Mouse (Mus musculus): ENCODE measurements around the gene Ptpre. TPM values are rescaled to one million over a fixed set of nuclear protein-coding genes. Genes with fewer than 3 reads are reported as not detected.
"Not testable (repeated sequence)": the region's sequence is repeated elsewhere in the genome, so short reads cannot be mapped to it uniquely, and the experiment has no call there.

The Ptpre gene
- total and polyA plus RNA-seq, 2 experiments from 2014 or later: 2.0 to 4.0 TPM

GRCm38 (mm10) chr7:135613380-135613779 lies 76.1 kb downstream of the Ptpre start:
- H3K36me3 ChIP-seq (replicated peaks; ENCODE audit: control insufficient read depth, insufficient read depth, low read length): no peaks in the 10 kb centered on the region
- no peak overlapping the region for H3K4me2 ChIP-seq (ENCODE audit: low read depth, low read length)
- 85% methylated on average over 3 of the region's 3 CpGs for WGBS
- H3K27ac ChIP-seq (ENCODE audit: low read depth): no peak overlapping the region
- DNase-seq (ENCODE audit: low spot score) (no peak), ATAC-seq (ENCODE audit: insufficient read depth, low read depth) (no peak)
- H3K27me3 ChIP-seq (ENCODE audit: control insufficient read depth, insufficient read depth, low read length): no peaks in the 10 kb centered on the region
- no peaks in the 10 kb centered on the region for H3K9me3 ChIP-seq (replicated peaks; ENCODE audit: control insufficient read depth, low read length)
- peaks cover 15% of the 10 kb centered on the region; the same call in 1 of the 2 replicates for H3K4me1 ChIP-seq (ENCODE audit: control insufficient read depth, insufficient read depth)
- no peak overlapping the region for H3K9ac ChIP-seq (replicated peaks; ENCODE audit: low read depth, low read length)
- no peak for TF ChIP-seq EP300 (IDR thresholded peaks at IDR 0.05; ENCODE audit: low read depth)
- TF ChIP-seq CTCF (IDR thresholded peaks at IDR 0.05; ENCODE audit: low read depth): no peak
- H3K4me3 ChIP-seq (ENCODE audit: low read depth, low read length): no peak overlapping the region

GRCm38 (mm10) chr7:135614892-135615291 lies 77.6 kb downstream of the Ptpre start:
- DNase-seq (ENCODE audit: low spot score): no peak
- Histone ChIP-seq H3K4me2 (ENCODE audit: low read depth, low read length) (no peak overlapping the region), H3K4me1 (ENCODE audit: control insufficient read depth, insufficient read depth) (peaks cover 4% of the 10 kb centered on the region; the same call in 1 of the 2 replicates), H3K36me3 (replicated peaks; ENCODE audit: control insufficient read depth, insufficient read depth, low read length) (no peaks in the 10 kb centered on the region), H3K9me3 (replicated peaks; ENCODE audit: control insufficient read depth, low read length) (no peaks in the 10 kb centered on the region), H3K27ac (ENCODE audit: low read depth) (no peak overlapping the region), H3K27me3 (ENCODE audit: control insufficient read depth, insufficient read depth, low read length) (no peaks in the 10 kb centered on the region), H3K9ac (replicated peaks; ENCODE audit: low read depth, low read length) (no peak overlapping the region), H3K4me3 (ENCODE audit: low read depth, low read length) (no peak overlapping the region)
- TF ChIP-seq CTCF (IDR thresholded peaks at IDR 0.05; ENCODE audit: low read depth) (no peak), EP300 (IDR thresholded peaks at IDR 0.05; ENCODE audit: low read depth) (no peak)
- WGBS: 79% methylated on average over 8 of the region's 8 CpGs
- no peak for ATAC-seq (ENCODE audit: insufficient read depth, low read depth)

GRCm38 (mm10) chr7:135616479-135616878 lies 79.2 kb downstream of the Ptpre start:
- not testable (repeated sequence) for H3K27me3 ChIP-seq (ENCODE audit: control insufficient read depth, insufficient read depth, low read length); DNase-seq (ENCODE audit: low spot score); H3K4me3 ChIP-seq (ENCODE audit: low read depth, low read length); H3K4me1 ChIP-seq (ENCODE audit: control insufficient read depth, insufficient read depth); H3K36me3 ChIP-seq (replicated peaks; ENCODE audit: control insufficient read depth, insufficient read depth, low read length); H3K9ac ChIP-seq (replicated peaks; ENCODE audit: low read depth, low read length); H3K9me3 ChIP-seq (replicated peaks; ENCODE audit: control insufficient read depth, low read length); ATAC-seq (ENCODE audit: insufficient read depth, low read depth); H3K4me2 ChIP-seq (ENCODE audit: low read depth, low read length); H3K27ac ChIP-seq (ENCODE audit: low read depth)
- 0 out of 2 replicates have a peak, but pooled peaks have one; percentile 16 for TF ChIP-seq CTCF (IDR thresholded peaks at IDR 0.05; ENCODE audit: low read depth)

- Histone ChIP-seq H3K9me3 (replicated peaks; ENCODE audit: control insufficient read depth, low read length) (no peaks in the 10 kb centered on the region), H3K27me3 (ENCODE audit: control insufficient read depth, insufficient read depth, low read length) (no peaks in the 10 kb centered on the region), H3K27ac (ENCODE audit: low read depth) (no peak overlapping the region), H3K9ac (replicated peaks; ENCODE audit: low read depth, low read length) (no peak overlapping the region), H3K36me3 (replicated peaks; ENCODE audit: control insufficient read depth, insufficient read depth, low read length) (no peaks in the 10 kb centered on the region), H3K4me2 (ENCODE audit: low read depth, low read length) (no peak overlapping the region), H3K4me3 (ENCODE audit: low read depth, low read length) (no peak overlapping the region), H3K4me1 (ENCODE audit: control insufficient read depth, insufficient read depth) (no peaks in the 10 kb centered on the region)
- 76% methylated on average over 11 of the region's 11 CpGs for WGBS
- ATAC-seq (ENCODE audit: insufficient read depth, low read depth) (no peak), DNase-seq (ENCODE audit: low spot score) (no peak)
- TF ChIP-seq EP300 (IDR thresholded peaks at IDR 0.05; ENCODE audit: low read depth) (no peak), CTCF (IDR thresholded peaks at IDR 0.05; ENCODE audit: low read depth) (no peak)
These were observed 80.5 kb downstream of the Ptpre start for GRCm38 (mm10) chr7:135617776-135618175.

GRCm38 (mm10) chr7:135621649-135622048 lies 84.4 kb downstream of the Ptpre start:
- Histone ChIP-seq H3K4me3 (ENCODE audit: low read depth, low read length) (no peak overlapping the region), H3K9ac (replicated peaks; ENCODE audit: low read depth, low read length) (no peak overlapping the region), H3K4me1 (ENCODE audit: control insufficient read depth, insufficient read depth) (no peaks in the 10 kb centered on the region), H3K27ac (ENCODE audit: low read depth) (no peak overlapping the region), H3K9me3 (replicated peaks; ENCODE audit: control insufficient read depth, low read length) (no peaks in the 10 kb centered on the region), H3K4me2 (ENCODE audit: low read depth, low read length) (no peak overlapping the region), H3K36me3 (replicated peaks; ENCODE audit: control insufficient read depth, insufficient read depth, low read length) (no peaks in the 10 kb centered on the region), H3K27me3 (ENCODE audit: control insufficient read depth, insufficient read depth, low read length) (no peaks in the 10 kb centered on the region)
- ATAC-seq (ENCODE audit: insufficient read depth, low read depth) (no peak), DNase-seq (ENCODE audit: low spot score) (no peak)
- TF ChIP-seq EP300 (IDR thresholded peaks at IDR 0.05; ENCODE audit: low read depth) (no peak), CTCF (IDR thresholded peaks at IDR 0.05; ENCODE audit: low read depth) (no peak)
- WGBS: 51% methylated on average over 6 of the region's 6 CpGs

- DNase-seq (ENCODE audit: low spot score) (no peak), ATAC-seq (ENCODE audit: insufficient read depth, low read depth) (no peak)
- Histone ChIP-seq H3K4me1 (ENCODE audit: control insufficient read depth, insufficient read depth) (no peaks in the 10 kb centered on the region), H3K27ac (ENCODE audit: low read depth) (no peak overlapping the region), H3K9ac (replicated peaks; ENCODE audit: low read depth, low read length) (no peak overlapping the region), H3K36me3 (replicated peaks; ENCODE audit: control insufficient read depth, insufficient read depth, low read length) (no peaks in the 10 kb centered on the region), H3K4me3 (ENCODE audit: low read depth, low read length) (no peak overlapping the region), H3K27me3 (ENCODE audit: control insufficient read depth, insufficient read depth, low read length) (no peaks in the 10 kb centered on the region), H3K9me3 (replicated peaks; ENCODE audit: control insufficient read depth, low read length) (no peaks in the 10 kb centered on the region), H3K4me2 (ENCODE audit: low read depth, low read length) (no peak overlapping the region)
- TF ChIP-seq CTCF (IDR thresholded peaks at IDR 0.05; ENCODE audit: low read depth): no peak
- TF ChIP-seq EP300 (IDR thresholded peaks at IDR 0.05; ENCODE audit: low read depth): no peak
These were observed 85.0 kb downstream of the Ptpre start for GRCm38 (mm10) chr7:135622241-135622640.

Measured in heart, postnatal 0 days (tissue).